Mouse (Mus musculus): ENCODE results near the gene Spaar. TPM values are rescaled to one million over a fixed set of nuclear protein-coding genes. Genes with fewer than 3 reads are reported as not detected.

Spaar gene
- polyA plus RNA-seq (2012; rRNA removed): 0.07 and 0.10 TPM in 2 replicates

DNA sequence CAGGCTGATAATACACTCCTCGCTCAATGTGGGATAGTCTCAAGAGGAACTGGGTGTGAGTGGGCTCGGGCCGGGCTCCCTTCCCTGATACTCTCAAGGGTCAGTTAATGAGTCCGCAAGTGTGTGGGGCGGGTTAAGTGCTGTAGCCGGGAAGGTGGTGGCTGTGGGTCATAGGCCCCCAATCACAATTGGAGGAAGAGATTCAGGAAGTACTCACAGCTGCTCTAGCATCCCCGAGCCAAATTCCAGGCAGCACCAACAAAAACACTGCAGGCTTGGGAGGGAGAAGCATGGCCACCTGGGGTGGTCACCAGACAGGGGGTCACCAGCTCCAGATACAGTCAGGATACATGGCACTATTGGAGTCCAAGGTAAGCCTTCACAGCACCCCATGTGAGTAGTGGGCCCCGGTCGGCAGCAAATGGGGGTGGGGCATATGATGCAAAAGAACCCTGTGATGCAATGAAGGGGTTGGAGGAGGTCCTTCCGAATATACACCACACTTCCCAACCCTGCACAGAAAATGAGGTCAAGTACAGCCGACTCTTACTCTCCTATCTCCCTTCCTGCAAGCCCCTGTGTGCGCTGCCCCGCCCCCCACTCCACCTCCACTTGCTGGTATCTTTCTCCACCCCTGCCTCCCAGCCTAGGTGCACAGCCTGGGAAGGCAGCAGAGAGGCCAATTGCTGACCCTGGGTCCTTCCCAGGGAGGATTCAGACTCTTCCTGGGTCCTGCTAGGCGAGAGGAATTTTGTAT lies at the start of gene Spaar:
TSS of gene Spaar (plus strand) at position 241 of the 757 bp plus-strand sequence.

DNA sequence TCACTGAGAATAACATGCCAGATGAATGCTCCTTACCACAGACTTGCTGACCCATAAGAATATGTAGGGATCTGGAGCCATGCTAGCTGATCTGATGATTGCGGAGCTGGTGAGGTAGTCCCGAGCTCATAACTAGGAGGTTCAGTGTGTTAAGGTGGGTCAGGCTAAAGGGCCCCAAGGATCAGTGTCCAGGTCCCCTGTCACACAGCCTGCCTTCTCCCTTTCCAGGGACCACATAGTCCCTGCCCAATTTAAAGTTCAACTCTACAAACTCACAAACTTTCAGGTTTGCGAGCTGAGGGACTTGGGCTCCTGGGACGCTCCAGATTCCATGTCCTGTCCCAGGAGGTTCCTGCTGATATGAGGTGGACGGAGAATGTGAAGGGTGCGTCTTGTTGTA lies 29.1 kb upstream of the Spaar start, which contains the start of gene Olfr70:
TSS of gene Olfr70 (minus strand) at position 101 of the 400 bp plus-strand sequence.

DNA sequence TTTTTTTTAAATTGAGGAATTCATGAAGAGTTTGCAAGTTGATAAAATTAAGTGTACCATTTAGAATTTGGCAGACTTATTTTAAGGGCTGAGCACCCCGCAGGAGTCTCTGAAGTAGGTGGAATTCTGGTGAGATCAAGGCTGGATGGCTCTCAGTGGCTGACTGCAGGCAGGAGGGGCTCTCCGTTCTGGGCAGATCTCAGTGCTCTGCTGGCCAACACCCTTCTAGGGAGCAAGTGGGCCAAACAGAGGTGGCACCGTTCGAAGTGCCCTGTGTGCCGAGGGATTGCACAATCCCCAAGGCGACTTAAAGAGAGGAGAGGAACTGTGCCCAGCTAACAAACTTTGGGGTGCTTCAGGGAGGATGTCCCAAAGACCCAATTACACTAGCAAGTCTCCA lies 20.0 kb upstream of the Spaar start, which contains the start of gene Olfr71:
TSS of gene Olfr71 (minus strand) at position 387 of the 400 bp plus-strand sequence.

DNA sequence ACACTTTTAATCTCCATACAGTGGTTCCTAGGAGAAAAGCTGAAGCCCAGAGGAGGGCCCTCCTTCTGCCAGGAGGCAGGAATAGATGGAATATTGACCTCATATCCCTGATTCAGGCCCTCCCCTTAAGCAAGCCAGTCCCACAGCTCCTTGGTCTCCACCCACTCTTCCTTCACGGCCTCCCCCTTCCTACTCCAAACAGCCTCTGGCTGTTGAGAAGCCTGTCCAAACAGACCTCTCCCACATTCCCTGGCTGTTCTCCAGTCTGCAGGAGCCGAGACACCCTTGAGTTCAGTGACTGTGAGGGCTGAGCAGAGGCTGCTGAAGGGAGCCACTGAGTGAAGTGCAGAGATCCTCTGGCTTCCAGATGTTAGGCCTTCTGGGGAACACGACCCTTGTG lies 2.8 kb upstream of the Spaar start, which contains the start of gene Hrct1:
TSS of gene Hrct1 (plus strand) at position 194 of the 400 bp plus-strand sequence.

DNA sequence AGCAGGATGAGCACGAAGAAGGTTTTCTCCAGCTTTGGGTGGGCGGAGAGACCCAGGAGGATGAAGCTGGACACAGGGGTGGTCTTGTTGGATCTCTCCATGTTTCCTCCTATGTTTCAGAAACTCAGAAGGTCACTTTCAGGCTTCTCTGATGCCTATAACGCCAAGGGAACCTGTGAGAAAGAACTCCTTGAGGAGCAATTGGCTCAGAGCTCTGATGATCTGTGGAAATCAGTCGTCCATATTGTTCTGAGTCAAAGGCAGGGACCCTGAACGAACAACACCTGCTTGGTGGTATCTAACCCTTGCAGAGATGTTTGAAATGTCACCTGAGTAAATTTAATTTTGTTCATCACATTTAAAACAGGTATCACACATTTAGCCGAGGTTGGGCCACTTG lies 41.1 kb downstream of the Spaar start, which contains the start of gene Olfr159:
TSS of gene Olfr159 (minus strand) at position 101 of the 400 bp plus-strand sequence.

Other genes starting within 250 kb of the Spaar start
- 0.66 and 0.95 TPM in 2 replicates for gene Sit1, start 246.3 kb upstream of the Spaar start, polyA plus RNA-seq (2012; rRNA removed)
- 61.8 and 73.3 TPM in 2 replicates for gene Ccdc107, start 237.1 kb upstream of the Spaar start, polyA plus RNA-seq (2012; rRNA removed)
- 21.6 and 29.0 TPM in 2 replicates for gene Arhgef39, start 230.3 kb upstream of the Spaar start, polyA plus RNA-seq (2012; rRNA removed)
- 1.2 TPM in 2 replicates for gene Car9, start 223.1 kb upstream of the Spaar start, polyA plus RNA-seq (2012; rRNA removed)
- gene Tpm2, start 206.3 kb upstream of the Spaar start, polyA plus RNA-seq (2012; rRNA removed): 7.9 and 9.7 TPM in 2 replicates
- gene Creb3, start 167.7 kb upstream of the Spaar start, polyA plus RNA-seq (2012; rRNA removed): 18.2 and 19.5 TPM in 2 replicates
- gene Tln1, start 167.3 kb upstream of the Spaar start, polyA plus RNA-seq (2012; rRNA removed): 24.2 and 32.2 TPM in 2 replicates
- gene Rgp1, start 151.3 kb upstream of the Spaar start, polyA plus RNA-seq (2012; rRNA removed): 13.1 and 16.8 TPM in 2 replicates
- gene Gba2, start 151.2 kb upstream of the Spaar start, polyA plus RNA-seq (2012; rRNA removed): 10.0 and 13.0 TPM in 2 replicates
- gene Msmp, start 145.5 kb upstream of the Spaar start, polyA plus RNA-seq (2012; rRNA removed): 0.04 TPM in 1 of 2 replicates, not detected in the other
- 2.2 and 2.9 TPM in 2 replicates for gene Npr2, start 98.1 kb upstream of the Spaar start, polyA plus RNA-seq (2012; rRNA removed)
- 0.25 and 0.35 TPM in 2 replicates for gene Spag8, start 76.4 kb upstream of the Spaar start, polyA plus RNA-seq (2012; rRNA removed)
- 52.1 and 54.6 TPM in 2 replicates for gene Hint2, start 73.6 kb upstream of the Spaar start, polyA plus RNA-seq (2012; rRNA removed)
- 0.26 and 0.30 TPM in 2 replicates for gene Tmem8b, start 61.1 kb upstream of the Spaar start, polyA plus RNA-seq (2012; rRNA removed)
- under 0.01 and 0.03 TPM in 2 replicates for gene Fam221b, start 60.9 kb upstream of the Spaar start, polyA plus RNA-seq (2012; rRNA removed)
- gene Olfr70, start 29.2 kb upstream of the Spaar start, polyA plus RNA-seq (2012; rRNA removed): not detected in 2 replicates
- gene Olfr71, start 19.8 kb upstream of the Spaar start, polyA plus RNA-seq (2012; rRNA removed): not detected in 2 replicates
- gene Hrct1, start 2.8 kb upstream of the Spaar start, polyA plus RNA-seq (2012; rRNA removed): 0.28 and 0.39 TPM in 2 replicates
- not detected in 2 replicates for gene Olfr159, start 41.0 kb downstream of the Spaar start, polyA plus RNA-seq (2012; rRNA removed)
- gene Olfr156, start 93.9 kb downstream of the Spaar start, polyA plus RNA-seq (2012; rRNA removed): not detected in 2 replicates
- not detected in 2 replicates for gene Olfr157, start 110.2 kb downstream of the Spaar start, polyA plus RNA-seq (2012; rRNA removed)
- gene Olfr155, start 121.5 kb downstream of the Spaar start, polyA plus RNA-seq (2012; rRNA removed): not detected in 2 replicates
- gene Reck, start 145.5 kb downstream of the Spaar start, polyA plus RNA-seq (2012; rRNA removed): 2.2 and 2.5 TPM in 2 replicates
- 31.2 and 35.0 TPM in 2 replicates for gene Glipr2, start 227.4 kb downstream of the Spaar start, polyA plus RNA-seq (2012; rRNA removed)

Data from liver, embryonic 18 days (tissue).